8 mouse cellular contexts compared by ENCODE assay signal in the genomic region with DNA sequence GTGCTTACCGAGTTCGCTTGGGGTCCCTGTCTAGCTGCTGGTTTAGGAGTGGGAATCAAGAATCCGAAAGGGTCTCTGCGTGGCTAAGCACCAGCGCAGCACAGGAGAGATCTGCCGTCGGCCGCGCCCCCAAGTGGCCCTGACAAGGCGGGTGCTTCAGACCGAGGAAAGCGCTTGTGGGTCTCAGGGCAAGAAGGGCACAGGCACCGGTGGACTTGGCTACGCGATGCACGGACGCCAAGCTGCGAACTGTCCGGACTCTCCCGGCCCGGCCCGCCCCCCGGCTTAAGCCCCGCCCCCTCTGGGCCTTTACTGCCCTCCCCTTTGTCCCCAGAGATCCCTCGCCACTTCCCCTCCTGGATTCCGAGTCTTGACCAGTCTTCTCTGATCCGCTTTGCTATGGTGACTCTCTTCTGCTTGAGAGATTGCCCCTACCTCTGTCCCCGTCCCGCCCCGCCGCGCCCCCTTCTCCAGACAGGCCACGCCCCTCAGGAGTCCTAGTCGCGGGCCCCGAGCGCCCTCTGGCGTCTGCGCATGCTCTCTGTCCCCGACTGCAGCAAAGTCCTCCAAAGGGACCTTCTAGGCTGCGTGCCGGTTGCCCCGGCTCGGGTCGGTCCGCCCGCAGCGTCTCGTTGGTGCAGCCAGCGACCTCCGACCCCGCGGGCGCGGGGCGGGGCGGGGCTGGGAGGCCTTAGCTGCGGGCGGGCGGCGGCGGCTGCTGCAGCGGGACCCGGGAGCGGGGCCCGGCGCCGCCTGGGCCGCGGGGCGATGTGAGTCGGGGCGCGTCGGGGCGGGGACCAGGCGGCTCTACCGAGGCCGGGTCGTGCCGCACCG. TPM values are rescaled to one million over a fixed set of nuclear protein-coding genes. Genes with fewer than 3 reads are reported as not detected.
DNase-seq lines count a peak whose midpoint lies in the region; ATAC-seq lines count a peak whose summit lies in the region.

A gene (minus strand): TSS at position 234 of the 834 bp plus-strand sequence.

- peak within 1 kb of the TSS; percentile 57; the same call in 1 of the 2 replicates for H3K27ac ChIP-seq in embryonic facial prominence, embryonic 12.5 days
- H3K27ac ChIP-seq in limb, embryonic 10.5 days, result peak within 1 kb of the TSS; percentile 90
- H3K27ac ChIP-seq in midbrain, embryonic 12.5 days (replicated peaks), result peak within 1 kb of the TSS; percentile 75

- H3K4me2 ChIP-seq in embryonic facial prominence, embryonic 12.5 days (replicated peaks), result peak within 1 kb of the TSS; percentile 78
- H3K4me2 ChIP-seq in midbrain, embryonic 12.5 days (replicated peaks), result peak within 1 kb of the TSS; percentile 78

- under 1% methylated on average over 77 of the region's 82 CpGs for WGBS in embryonic facial prominence, embryonic 12.5 days
- under 1% methylated on average over 81 of the region's 82 CpGs for WGBS in limb, embryonic 10.5 days
- under 1% methylated on average over 80 of the region's 82 CpGs for WGBS in midbrain, embryonic 12.5 days

- H3K27me3 ChIP-seq in embryonic facial prominence, embryonic 12.5 days, result no peaks in the 10 kb centered on the region
- peaks cover 47% of the 10 kb centered on the region for H3K27me3 ChIP-seq in limb, embryonic 10.5 days (ENCODE audit: low read depth, poor library complexity, severe bottlenecking)
- peaks cover 21% of the 10 kb centered on the region for H3K27me3 ChIP-seq in midbrain, embryonic 12.5 days

- H3K4me3 ChIP-seq in embryonic facial prominence, embryonic 12.5 days, result peak within 1 kb of the TSS; percentile 80
- H3K4me3 ChIP-seq in limb, embryonic 10.5 days, result peak within 1 kb of the TSS; percentile 85
- H3K4me3 ChIP-seq in midbrain, embryonic 12.5 days, result peak within 1 kb of the TSS; percentile 73

- peak within 1 kb of the TSS; percentile 84 for H3K9ac ChIP-seq in embryonic facial prominence, embryonic 12.5 days
- H3K9ac ChIP-seq in midbrain, embryonic 12.5 days (replicated peaks), result peak within 1 kb of the TSS; percentile 86

- peak; percentile 86 for ATAC-seq in embryonic facial prominence, embryonic 12.5 days (ENCODE audit: insufficient number of reproducible peaks, insufficient read depth, low FRiP score, low TSS enrichment)
- ATAC-seq in midbrain, embryonic 12.5 days (ENCODE audit: low FRiP score, low read depth), result peak; percentile 94

- peaks cover 13% of the 10 kb centered on the region; the same call in 1 of the 2 replicates for H3K4me1 ChIP-seq in embryonic facial prominence, embryonic 12.5 days
- H3K4me1 ChIP-seq in limb, embryonic 10.5 days, result peaks cover 24% of the 10 kb centered on the region
- peaks cover 19% of the 10 kb centered on the region for H3K4me1 ChIP-seq in midbrain, embryonic 12.5 days

- peaks cover 6% of the 10 kb centered on the region; the same call in 1 of the 2 replicates for H3K36me3 ChIP-seq in embryonic facial prominence, embryonic 12.5 days
- peaks cover 14% of the 10 kb centered on the region for H3K36me3 ChIP-seq in limb, embryonic 10.5 days
- H3K36me3 ChIP-seq in midbrain, embryonic 12.5 days, result 0 out of 2 replicates have a peak, but pooled peaks cover 11% of the 10 kb centered on the region

- peak; percentile 78 for DNase-seq in 3134 (ENCODE audit: extremely low read depth, insufficient read length, low spot score)
- peak; percentile 99 for DNase-seq in adrenal gland, postnatal 36 days
- peak; percentile 98 for DNase-seq in heart, adult 18-20 months
- peak; percentile 97 for DNase-seq in kidney, adult 18-20 months
- peak; percentile 99 for DNase-seq in limb, embryonic 10.5 days (ENCODE audit: low spot score)
- peak; percentile 97 for DNase-seq in skeletal muscle tissue, adult 2 months (ENCODE audit: low read depth, low spot score)

- no peaks in the 10 kb centered on the region for H3K9me3 ChIP-seq in embryonic facial prominence, embryonic 12.5 days
- H3K9me3 ChIP-seq in limb, embryonic 10.5 days (replicated peaks), result no peaks in the 10 kb centered on the region
- no peaks in the 10 kb centered on the region for H3K9me3 ChIP-seq in midbrain, embryonic 12.5 days

RNA-seq across cellular contexts. Expression of the gene that starts here (rescaled TPM):
- 1 to 10 TPM; 3.0 to 3.1 TPM for total RNA-seq in adrenal gland, postnatal 36 days (2021)
- polyA plus RNA-seq in embryonic facial prominence, embryonic 12.5 days (2016; fragmentation: Nextera tagmentation; extraction: Ambion mirVana), result 0.87 and 1.2 TPM in 2 replicates
- 1 to 10 TPM; 4.3 to 5.1 TPM for total RNA-seq in heart, adult 18-20 months (2021)
- polyA plus RNA-seq in limb, embryonic 10.5 days (2016; fragmentation: Nextera tagmentation; extraction: Ambion mirVana), result 0.56 and 0.76 TPM in 2 replicates
- 0.57 and 1.3 TPM in 2 replicates for polyA plus RNA-seq in midbrain, embryonic 12.5 days (2016; fragmentation: Nextera tagmentation; extraction: Ambion mirVana)

Comparison
In these comparisons a context has a peak if more than half of its experiments do, and no peak if none do; other contexts are left out.
1. Peak in every context shown above with its lines: DNase-seq, ATAC-seq, H3K4me3 ChIP-seq and H3K27ac ChIP-seq.
2. Peak in DNase-seq, H3K4me3 ChIP-seq and H3K27ac ChIP-seq in limb, embryonic 10.5 days; RNA of the gene not detected or under 1 TPM.